Mouse (Mus musculus): Measurements from ENCODE around the gene Gkn3.

DNA sequence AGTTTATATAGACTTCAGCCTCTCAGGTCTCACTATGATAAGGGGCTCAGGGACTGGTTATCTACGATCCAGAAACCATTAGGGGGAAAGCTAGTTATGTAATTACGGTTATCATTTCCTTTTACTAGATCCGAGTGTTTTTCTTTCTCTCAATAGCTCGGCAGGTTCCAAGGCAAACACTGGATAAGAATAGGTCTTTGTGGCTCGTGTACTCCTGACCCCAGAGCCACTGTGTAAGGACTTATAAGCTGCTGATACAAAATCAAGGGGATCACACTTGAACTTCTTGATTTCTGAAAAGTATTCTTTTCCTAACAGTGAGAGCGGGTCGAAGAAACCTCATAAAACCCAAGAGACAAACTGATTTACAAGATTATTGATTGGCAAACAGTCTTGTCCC, at the start of gene Gkn3:
- TF ChIP-seq CTCF (IDR thresholded peaks at IDR 0.05) (no peak), EP300 (IDR thresholded peaks at IDR 0.05) (no peak)

Data from lung, postnatal 0 days (tissue).